Mouse (Mus musculus) megakaryocyte, embryonic 14.5 days (primary cell): Measurements from ENCODE around the gene Rab3ip.

Experiments used
- FLI1 ChIP-seq: IDR thresholded peaks from 2 replicates; pipeline ENCODE4 v1.6.1; 2012; ENCODE audit warnings: low read length, inconsistent platforms, mixed read lengths
- GATA1 ChIP-seq: IDR thresholded peaks from 3 replicates; pipeline ENCODE4 v1.6.1; 2012; ENCODE audit warnings: mixed read lengths, low read length, inconsistent platforms, borderline replicate concordance

GRCm38 (mm10) chr10:116980888-116981287 is 30.3 kb upstream of the Rab3ip start:
- TF ChIP-seq GATA1 (no peak), FLI1 (no peak)
